Mouse (Mus musculus): ENCODE results near the gene Hgd.
"Not testable (repeated sequence)": the region's sequence is repeated elsewhere in the genome, so short reads cannot be mapped to it uniquely, and the experiment has no call there.

Gene Hgd

GRCm38 (mm10) chr16:37634578-37634977 lies 54.6 kb downstream of the Hgd start:
- no peak for DNase-seq (ENCODE audit: low spot score in 2 of 2)

DNA sequence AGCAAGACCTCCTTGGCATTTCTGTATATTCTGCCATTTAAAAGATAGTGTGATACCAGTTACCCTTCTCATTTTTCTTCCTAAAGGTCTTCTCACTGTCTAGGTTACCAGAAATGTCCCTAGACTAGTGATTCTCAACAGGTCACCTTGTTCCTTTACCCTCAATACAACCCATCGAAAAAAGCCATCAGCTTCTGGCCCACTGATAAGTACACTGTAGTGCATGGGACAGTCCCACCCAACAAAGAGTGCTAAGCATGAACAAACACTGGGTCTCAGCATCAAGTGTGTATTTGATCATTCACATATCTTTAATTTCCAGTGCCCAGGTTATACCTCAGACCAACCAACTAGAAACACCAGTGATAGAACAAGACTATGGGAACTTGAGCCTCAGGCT lies 55.1 kb downstream of the Hgd start:
- no peak for DNase-seq (ENCODE audit: low spot score in 2 of 2)

DNA sequence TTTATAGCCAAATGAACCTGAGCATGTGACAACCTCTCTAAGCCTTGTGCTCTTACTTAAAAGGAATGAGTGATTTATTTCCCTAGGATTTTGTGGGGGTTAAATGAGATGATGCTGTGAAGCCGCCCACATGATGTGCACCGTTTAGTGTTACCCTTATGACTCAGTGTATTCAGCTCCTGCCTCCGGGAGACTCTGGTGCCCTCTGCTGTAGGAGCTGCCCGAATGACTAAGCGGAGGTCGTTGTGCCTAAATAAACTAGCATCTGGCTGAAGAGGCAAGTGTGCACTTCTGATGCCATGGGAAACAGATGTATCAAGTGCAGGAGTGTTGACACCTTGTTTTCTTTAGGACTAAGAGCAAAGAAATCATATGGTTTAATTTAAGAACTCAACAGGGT lies 56.2 kb downstream of the Hgd start:
- peak in 1 of 2 experiments; percentile 41 for DNase-seq (ENCODE audit: low spot score in 2 of 2)

DNA sequence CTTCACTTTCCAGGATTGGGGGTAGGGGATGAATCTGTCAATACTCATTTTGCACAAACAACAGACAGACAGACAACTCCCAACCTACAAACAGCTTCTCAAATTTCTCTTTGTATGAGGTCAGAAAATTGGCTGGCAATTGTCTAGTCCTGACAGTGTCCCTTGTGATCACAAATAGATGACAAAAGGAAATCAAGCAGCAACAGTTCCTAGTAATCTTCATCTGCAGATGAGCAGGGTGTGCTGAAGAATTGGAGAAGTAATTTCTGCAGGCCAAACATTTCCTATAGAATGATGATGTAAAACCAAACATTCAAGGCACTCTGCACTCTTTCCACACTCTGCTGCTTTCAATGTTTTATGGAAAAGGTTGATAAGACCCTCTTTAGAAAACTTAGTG lies 57.8 kb downstream of the Hgd start:
- DNase-seq (ENCODE audit: low spot score in 2 of 2), result no peak

- DNase-seq (ENCODE audit: low spot score in 2 of 2), result not testable (repeated sequence)
Observed at GRCm38 (mm10) chr16:37640522-37640921, 60.6 kb downstream of the Hgd start.

DNA sequence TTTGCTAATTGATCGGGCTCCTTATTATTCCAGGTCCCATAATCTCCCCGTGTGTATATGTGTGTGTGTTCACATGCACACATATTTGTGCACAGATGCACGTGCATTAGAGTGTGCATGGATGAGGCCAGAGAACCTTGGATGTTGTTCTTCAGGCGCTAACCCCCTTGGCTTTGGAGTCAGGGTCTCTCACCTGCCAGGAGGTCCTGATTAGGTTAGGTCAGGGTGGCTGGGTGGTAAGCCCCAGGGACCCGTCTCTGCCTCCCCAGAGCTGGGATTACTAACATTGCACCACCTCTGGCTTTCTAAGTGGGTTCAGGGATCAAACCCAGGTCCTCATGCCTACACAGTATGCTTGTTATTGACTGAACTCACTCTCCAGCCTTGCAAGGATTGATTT lies 64.5 kb downstream of the Hgd start:
- DNase-seq (ENCODE audit: low spot score in 2 of 2), result no peak

GRCm38 (mm10) chr16:37645211-37645610 lies 65.3 kb downstream of the Hgd start:
- no peak for DNase-seq (ENCODE audit: low spot score in 2 of 2)

DNA sequence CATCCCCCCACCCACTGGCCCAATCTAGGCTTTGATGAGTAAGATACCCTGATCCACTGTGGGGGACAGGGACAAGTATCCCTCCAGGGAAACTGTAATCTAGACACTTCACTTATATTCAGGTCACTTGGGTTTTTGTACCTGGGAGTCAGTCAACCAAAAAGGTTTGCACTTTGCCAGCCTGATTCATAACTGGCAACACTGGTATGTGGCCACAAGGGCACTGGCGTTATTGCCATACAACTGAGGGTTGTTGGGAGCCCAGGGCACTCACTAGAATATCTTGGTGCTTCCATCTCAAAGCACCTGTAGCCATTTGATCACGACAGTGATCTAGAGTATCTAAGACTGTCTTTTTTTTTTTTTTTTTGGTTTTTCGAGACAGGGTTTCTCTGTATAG lies 65.8 kb downstream of the Hgd start:
- no peak for DNase-seq (ENCODE audit: low spot score in 2 of 2)

DNA sequence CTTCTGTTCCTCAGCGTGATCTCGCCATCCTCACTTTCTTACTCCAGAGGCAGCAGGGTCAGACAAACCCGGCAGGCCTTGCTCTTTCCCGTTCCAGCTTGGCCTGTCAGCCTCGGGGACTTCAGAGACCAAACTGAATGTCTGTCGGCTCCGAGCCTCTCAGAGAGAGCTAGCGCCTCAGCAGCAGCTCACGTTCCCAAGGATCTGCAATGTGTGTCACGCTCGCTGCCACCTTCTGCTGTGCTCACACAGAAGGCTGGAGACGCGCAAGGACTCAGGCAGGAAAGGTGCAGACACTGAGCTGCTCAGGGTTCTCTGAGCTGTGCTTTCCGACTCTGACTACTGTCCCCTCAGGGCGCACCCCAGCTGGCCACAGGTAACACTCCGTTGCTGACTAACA lies 67.1 kb downstream of the Hgd start:
- no peak for DNase-seq (ENCODE audit: low spot score in 2 of 2)

DNA sequence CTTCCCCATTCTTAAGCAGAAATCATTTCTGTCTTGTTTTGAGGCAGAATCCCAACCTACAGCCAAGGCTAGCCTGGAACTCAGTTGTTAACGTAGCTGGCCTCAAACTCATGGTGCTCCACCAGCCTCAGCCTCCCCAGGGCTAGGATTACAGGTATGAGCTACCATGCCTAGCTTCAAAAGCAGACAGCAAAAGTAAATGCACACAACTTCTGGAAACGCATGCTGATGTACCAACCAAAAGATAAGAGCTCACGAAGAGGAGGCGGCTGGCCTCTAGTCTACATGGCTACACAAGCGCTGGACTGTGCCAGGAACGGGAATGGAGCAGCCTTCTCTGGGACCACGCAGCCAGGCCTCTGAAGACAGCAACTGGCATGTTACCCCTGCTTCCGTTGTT lies 68.0 kb downstream of the Hgd start:
- DNase-seq (ENCODE audit: low spot score in 2 of 2), result no peak

- DNase-seq (ENCODE audit: low spot score in 2 of 2), result no peak
Observed at GRCm38 (mm10) chr16:37649068-37649467, 69.1 kb downstream of the Hgd start.

GRCm38 (mm10) chr16:37651467-37651866 lies 71.5 kb downstream of the Hgd start:
- no peak for DNase-seq (ENCODE audit: low spot score in 2 of 2)

DNA sequence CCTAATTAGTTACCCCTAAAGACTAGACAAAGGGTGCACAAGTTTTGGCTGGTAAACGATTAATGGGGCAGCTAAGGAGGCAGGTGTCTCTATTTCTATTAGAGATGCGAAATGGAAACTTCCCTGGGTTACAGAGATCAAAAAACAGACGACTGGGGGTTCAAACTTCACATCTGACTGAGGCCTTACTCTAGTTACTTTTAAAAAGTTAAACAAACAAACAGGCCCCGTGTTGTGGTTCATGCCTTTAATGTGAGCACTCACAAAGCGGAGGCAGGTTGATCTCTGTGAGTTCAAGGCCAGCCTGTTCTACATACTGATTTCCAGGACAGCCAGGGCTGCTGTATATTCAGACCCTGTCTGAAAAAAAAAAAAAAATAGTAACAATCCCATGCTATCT lies 72.7 kb downstream of the Hgd start:
- no peak for DNase-seq (ENCODE audit: low spot score in 2 of 2)

GRCm38 (mm10) chr16:37653058-37653457 lies 73.1 kb downstream of the Hgd start:
- DNase-seq (ENCODE audit: low spot score in 2 of 2), result no peak

DNA sequence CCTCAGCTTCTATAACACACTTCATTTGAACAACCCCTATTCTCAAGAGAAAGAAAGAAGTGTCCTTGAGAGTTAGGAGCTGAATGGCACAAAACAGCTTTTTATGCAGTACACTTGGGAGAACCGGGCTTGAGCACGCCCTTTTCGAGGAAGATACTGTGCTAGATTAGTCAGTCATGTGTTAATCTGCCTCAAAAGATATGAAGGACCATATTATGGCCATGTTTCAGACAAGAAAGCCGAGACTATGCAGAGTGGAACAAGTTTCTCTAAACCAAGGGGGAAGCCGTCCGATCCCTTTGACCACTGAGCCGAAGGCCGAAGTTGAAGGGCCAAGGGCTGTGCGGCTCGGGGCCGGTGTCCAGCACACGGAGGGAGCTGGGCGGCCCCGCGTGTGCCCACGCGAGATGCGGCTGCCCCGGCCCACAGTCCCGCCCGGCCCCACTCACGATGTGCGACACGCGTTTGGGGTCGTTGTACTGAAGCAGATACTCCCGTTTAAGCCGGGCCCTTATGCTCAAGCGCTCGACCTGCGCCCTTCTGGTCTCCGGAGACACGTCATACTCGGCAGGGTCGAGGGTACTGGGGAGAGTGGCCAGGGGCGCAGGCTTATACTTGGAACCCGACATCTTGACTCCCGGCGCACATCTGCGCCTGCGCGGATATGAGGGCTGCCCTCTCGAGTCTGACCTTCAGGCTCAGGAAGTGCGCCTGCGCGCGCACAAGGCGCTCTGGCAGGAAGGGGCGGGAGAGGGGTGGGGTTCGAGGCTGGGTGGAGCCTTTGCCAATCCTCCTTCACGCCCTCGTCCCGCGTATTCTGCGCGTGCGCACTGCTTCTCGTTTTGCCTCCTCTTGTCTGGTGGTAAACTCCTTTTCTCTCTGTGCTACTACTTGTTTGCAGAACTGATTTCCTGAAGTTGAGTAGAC lies 74.0 kb downstream of the Hgd start, which contains the start of gene Ndufb4:
TSS of gene Ndufb4 (minus strand) at position 723 of the 927 bp plus-strand sequence.
- peak; percentile 85 to 91 for DNase-seq (ENCODE audit: low spot score in 2 of 2)

DNA sequence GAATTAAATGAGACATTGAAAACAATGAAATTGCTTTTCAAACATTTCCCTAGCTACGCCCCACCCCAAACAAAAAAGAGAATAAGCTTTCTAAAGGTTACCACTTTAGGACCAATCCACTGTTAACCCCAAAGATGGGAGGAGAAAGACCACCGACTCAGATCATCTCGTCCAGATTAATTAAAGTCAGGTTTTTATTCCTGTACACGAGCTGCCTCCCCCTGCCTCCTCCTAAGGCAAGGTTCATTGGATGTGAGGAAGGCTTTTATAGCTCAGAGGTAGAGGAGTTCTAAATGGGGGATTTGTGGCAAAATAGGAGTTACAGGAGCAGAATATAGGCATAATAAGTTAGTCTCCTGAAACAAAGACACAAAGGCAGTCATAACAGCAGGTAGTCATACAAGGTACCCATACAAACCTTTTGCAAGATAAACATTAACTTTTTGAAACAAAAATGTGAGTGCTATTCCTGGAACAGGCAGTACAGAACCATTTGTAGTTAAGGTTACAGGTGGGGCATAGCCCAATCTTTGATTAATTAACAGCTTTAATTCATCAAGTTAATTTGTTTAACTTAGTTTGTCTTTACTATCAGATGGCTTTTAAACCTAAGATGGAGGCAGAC lies 75.0 kb downstream of the Hgd start:
- no peak for DNase-seq (ENCODE audit: low spot score in 2 of 2)

DNA sequence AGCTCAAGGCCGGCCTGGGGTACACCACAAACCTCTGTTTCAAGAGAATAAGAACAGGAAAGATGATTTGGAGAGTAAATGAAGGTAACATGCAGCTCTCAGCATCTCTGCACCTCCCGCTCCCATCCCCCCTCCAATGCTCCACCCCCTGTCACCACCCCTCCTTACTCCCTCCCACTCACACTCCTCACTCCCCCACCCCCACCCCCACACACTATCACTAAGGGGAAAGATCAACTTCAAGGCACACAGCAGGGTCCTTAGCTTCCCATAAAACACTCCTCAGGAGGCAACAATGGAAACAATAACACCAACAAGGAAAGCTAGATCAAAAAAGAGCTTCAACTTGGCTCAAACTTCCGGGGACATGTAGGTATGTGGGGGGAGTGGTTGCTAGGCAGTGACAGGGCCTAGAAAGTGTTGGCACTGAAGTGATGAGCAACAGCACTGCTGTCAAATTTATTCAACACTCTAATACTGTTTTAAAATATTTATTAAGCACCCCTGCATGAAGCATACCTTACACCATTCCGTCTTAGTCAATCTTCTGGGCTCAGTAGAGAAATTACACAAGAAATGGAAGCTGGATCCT lies 75.9 kb downstream of the Hgd start:
- no peak for DNase-seq (ENCODE audit: low spot score in 2 of 2)

GRCm38 (mm10) chr16:37656796-37657195 lies 76.8 kb downstream of the Hgd start:
- DNase-seq (ENCODE audit: low spot score in 2 of 2), result no peak

DNA sequence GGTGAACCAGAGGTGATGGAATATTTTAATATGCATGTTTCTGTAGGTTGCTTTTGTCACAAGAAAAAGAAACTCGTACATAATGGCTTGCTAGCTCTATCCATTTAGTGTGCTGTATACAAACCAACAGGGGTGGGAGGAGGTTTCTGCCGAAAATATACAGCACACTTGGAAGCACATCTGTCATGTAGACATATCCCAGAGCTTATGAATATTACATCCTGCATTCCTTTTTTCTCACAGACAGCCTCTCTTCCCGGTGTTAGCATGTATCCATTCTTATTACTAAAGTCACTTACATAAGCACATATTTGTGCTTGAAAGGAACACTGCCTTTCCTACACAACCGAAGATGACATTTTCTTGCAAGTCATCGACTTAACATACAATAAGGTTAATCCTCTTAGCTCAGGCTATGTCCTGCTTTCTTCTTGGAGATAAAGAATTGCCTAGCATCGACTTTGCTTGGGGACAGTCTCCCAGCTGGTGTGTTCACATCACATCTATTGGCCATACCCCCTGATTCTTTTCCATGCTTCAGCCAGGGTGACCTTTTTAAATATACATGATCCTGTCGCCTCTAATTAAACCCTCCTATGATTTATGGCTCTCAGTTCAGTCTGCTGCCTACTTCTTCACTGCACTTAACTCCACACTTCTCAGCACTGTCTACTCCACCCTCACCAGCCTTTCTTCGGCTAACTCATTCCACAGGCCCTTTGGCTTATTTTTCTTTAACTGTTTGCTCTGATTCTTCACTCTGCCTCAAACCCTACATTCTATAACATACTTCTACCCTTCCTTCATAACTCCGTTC lies 83.9 kb downstream of the Hgd start:
- DNase-seq (ENCODE audit: low spot score in 2 of 2), result no peak

DNA sequence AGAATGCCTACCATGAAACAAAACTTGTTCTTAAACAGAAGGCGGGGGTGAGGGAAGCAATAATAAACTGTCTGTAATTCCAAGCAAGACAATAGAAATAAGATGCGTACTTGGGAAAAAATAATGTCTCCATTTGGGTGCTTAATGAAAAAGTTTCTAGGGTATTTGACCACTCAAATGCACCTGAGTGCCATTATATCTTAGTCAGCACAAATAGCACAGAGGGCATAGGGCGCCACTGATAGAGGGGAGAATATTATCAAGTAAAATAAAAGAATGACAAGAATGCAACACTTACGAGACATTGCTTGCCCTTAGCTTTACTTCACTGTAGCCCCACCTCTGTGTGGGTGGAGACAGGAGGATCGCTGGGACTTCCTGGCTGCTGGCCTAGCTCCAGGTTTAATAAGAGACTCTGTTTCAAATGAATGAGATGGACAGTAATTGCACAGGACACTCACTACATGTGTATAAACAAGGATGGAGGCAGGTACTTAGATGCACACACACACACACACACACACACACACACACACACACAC lies 85.5 kb downstream of the Hgd start:
- DNase-seq (ENCODE audit: low spot score in 2 of 2), result no peak

DNA sequence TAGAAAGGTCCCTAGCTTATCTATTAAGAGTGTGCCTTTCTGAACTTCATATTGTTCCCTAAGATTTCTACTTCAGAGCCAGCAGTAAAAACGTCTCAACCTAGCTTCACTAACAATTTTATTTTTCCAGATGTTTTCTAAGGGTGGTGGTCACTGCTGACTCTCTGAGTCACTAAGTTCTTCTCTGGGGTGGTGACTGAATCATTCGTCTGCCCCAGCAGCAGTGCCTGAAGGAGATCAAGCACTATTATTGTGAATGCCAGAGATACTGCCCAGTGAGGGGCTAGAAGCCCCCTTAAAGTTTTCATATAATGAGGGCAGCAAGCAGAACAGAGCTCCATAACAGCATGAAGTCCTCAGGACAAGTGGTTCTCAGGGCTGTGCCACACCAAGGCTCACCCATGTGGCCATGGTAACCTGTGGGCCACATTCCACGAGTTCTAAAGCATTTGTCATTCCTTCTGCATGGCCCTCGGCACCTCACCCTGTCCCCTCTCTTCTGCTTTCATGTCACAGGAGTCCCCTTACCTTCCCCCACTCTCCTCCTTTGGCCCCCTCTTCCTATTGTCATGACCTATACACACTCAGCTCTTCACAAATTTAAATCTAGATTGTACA lies 90.8 kb downstream of the Hgd start:
- no peak for DNase-seq (ENCODE audit: low spot score in 2 of 2)

Data from frontal cortex, postnatal 25 days (tissue).